Mouse (Mus musculus) spleen, embryonic (tissue): ENCODE data around the gene Gpatch11.
"Not testable (repeated sequence)": the region's sequence is repeated elsewhere in the genome, so short reads cannot be mapped to it uniquely, and the experiment has no call there.

Experiments
- CTCF ChIA-PET: fragments of 350-600 bp; sonication (Branson Sonifier 250); formaldehyde crosslinking; loops from one replicate; lab custom pipeline; 2022; lab: Charles Lee

The Gpatch11 gene

GRCm38 (mm10) chr17:78834856-78835835, at the start of gene Gpatch11, which contains the start of gene Heatr5b:
Gene Gpatch11, plus strand, starts transcription at chr17:78835567.
Gene Heatr5b, minus strand, starts transcription at chr17:78835364.
- CTCF ChIA-PET: interaction anchor here (0.5 to 0.7 kb wide), 2 partner anchors 39 to 819 kb away, joined by 3 to 4 read pairs; no protein-coding TSS in a partner anchor

- CTCF ChIA-PET: not testable (repeated sequence)
Measured at GRCm38 (mm10) chr17:78788273-78788672, 47.1 kb upstream of the Gpatch11 start.

- CTCF ChIA-PET: no interaction called here
Measured at GRCm38 (mm10) chr17:78791068-78791689, 44.2 kb upstream of the Gpatch11 start.

GRCm38 (mm10) chr17:78791690-78792070, 43.7 kb upstream of the Gpatch11 start:
- CTCF ChIA-PET: no interaction called here

GRCm38 (mm10) chr17:78792122-78792521, 43.2 kb upstream of the Gpatch11 start:
- CTCF ChIA-PET: no interaction called here

GRCm38 (mm10) chr17:78794390-78794789, 41.0 kb upstream of the Gpatch11 start:
- CTCF ChIA-PET: interaction anchor here (0.5 kb wide), 1 partner anchor 59 kb away, joined by 4 read pairs; no protein-coding TSS in a partner anchor

GRCm38 (mm10) chr17:78797222-78797621, 38.1 kb upstream of the Gpatch11 start:
- CTCF ChIA-PET: no interaction called here

GRCm38 (mm10) chr17:78809019-78809418, 26.3 kb upstream of the Gpatch11 start:
- CTCF ChIA-PET: interaction anchor here (0.6 kb wide), 1 partner anchor 903 kb away, joined by 3 read pairs; no protein-coding TSS in a partner anchor

GRCm38 (mm10) chr17:78809582-78809981, 25.8 kb upstream of the Gpatch11 start:
- CTCF ChIA-PET: no interaction called here

GRCm38 (mm10) chr17:78824346-78824745, 11.0 kb upstream of the Gpatch11 start:
- CTCF ChIA-PET: no interaction called here

GRCm38 (mm10) chr17:78836056-78836455, 689 bp downstream of the Gpatch11 start:
- CTCF ChIA-PET: interaction anchor here (1.1 kb wide), 1 partner anchor 8 kb away, joined by 5 read pairs; no protein-coding TSS in a partner anchor

GRCm38 (mm10) chr17:78842271-78842928, 7.0 kb downstream of the Gpatch11 start:
- CTCF ChIA-PET: no interaction called here

- CTCF ChIA-PET: no interaction called here
Measured at GRCm38 (mm10) chr17:78856243-78856642, 20.9 kb downstream of the Gpatch11 start.

GRCm38 (mm10) chr17:78873886-78874285, 38.5 kb downstream of the Gpatch11 start:
- CTCF ChIA-PET: interaction anchor here (0.6 kb wide), 1 partner anchor 39 kb away, joined by 4 read pairs; the partner anchor contains the start of genes Gpatch11 and Heatr5b

- CTCF ChIA-PET: no interaction called here
Measured at GRCm38 (mm10) chr17:78881878-78882304, 46.5 kb downstream of the Gpatch11 start.

GRCm38 (mm10) chr17:78882401-78883112, 47.2 kb downstream of the Gpatch11 start, which contains the start of gene Eif2ak2:
Gene Eif2ak2, minus strand, starts transcription at chr17:78882573.
- CTCF ChIA-PET: no interaction called here

- CTCF ChIA-PET: no interaction called here
Measured at GRCm38 (mm10) chr17:78883291-78883690, 47.9 kb downstream of the Gpatch11 start.

- CTCF ChIA-PET: no interaction called here
Measured at GRCm38 (mm10) chr17:78885286-78886065, 50.1 kb downstream of the Gpatch11 start.

GRCm38 (mm10) chr17:78888554-78888953, 53.2 kb downstream of the Gpatch11 start:
- CTCF ChIA-PET: no interaction called here

GRCm38 (mm10) chr17:78889184-78889583, 53.8 kb downstream of the Gpatch11 start:
- CTCF ChIA-PET: no interaction called here
